Mouse (Mus musculus) testis, adult 2 months (tissue): ENCODE data around the gene Sash3.

Experiments
- CTCF ChIP-seq: fragments of 200-500 bp; IDR thresholded peaks from 2 replicates; pipeline ENCODE4 v1.5.1; 2012; ENCODE audit warnings: low read depth, mild to moderate bottlenecking, inconsistent platforms, low read length, moderate library complexity; ENCODE audit not compliant: control insufficient read depth, insufficient read depth, insufficient replicate concordance
- POLR2A ChIP-seq: fragments of 200-500 bp; IDR thresholded peaks from 2 replicates; pipeline ENCODE4 v1.6.1; 2012; ENCODE audit warnings: low read depth, mild to moderate bottlenecking, inconsistent platforms, low read length, moderate library complexity; ENCODE audit not compliant: control insufficient read depth

GRCm38 (mm10) chrX:48124132-48125071 lies 21.8 kb upstream of the Sash3 start:
- TF ChIP-seq CTCF (peak; percentile 56; the same call in 1 of the 2 replicates), POLR2A (no peak)
